8 mouse cellular contexts compared by ENCODE assay signal in the genomic region with DNA sequence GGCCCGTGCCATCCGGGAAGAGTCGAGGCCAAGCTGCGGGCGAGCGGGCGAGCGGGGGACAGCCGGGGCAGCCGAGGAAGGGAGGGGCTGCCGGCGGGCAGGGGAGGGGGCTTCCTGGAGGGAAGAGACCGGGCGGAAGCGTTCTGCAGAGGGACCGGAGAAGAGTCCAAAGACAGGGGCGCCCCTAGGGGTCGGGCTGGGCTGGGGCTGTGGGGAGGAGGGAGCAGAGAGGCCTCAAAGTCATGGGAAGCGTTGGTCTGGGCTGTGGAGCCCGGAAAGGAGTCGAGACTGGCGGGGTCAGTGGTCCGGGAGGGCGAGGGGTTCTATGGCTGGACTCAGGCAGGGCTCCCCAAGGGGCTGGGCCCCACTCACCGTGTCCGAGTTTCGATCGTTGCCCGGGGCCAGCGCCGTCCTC. TPM values are rescaled to one million over a fixed set of nuclear protein-coding genes. Genes with fewer than 3 reads are reported as not detected.
DNase-seq lines count a peak whose midpoint lies in the region; ATAC-seq and TF ChIP-seq lines count a peak whose summit lies in the region.

No protein-coding gene starts in this region.

- H3K9ac ChIP-seq in kidney, embryonic 15.5 days, result peak overlapping the region; percentile 95
- peak overlapping the region; percentile 87 for H3K9ac ChIP-seq in lung, postnatal 0 days (replicated peaks; ENCODE audit: low read depth)

- no peak for TF ChIP-seq EP300 in lung, postnatal 0 days (IDR thresholded peaks at IDR 0.05)

- H3K4me1 ChIP-seq in G1E (ENCODE audit: insufficient read depth, low read depth, low read length), result peaks cover 52% of the 10 kb centered on the region
- peaks cover 29% of the 10 kb centered on the region for H3K4me1 ChIP-seq in kidney, embryonic 15.5 days
- peaks cover 10% of the 10 kb centered on the region for H3K4me1 ChIP-seq in lung, postnatal 0 days (ENCODE audit: insufficient read depth, low read depth, low read length)

- peaks cover 12% of the 10 kb centered on the region for H3K27me3 ChIP-seq in G1E (ENCODE audit: insufficient read depth, low read length)
- no peaks in the 10 kb centered on the region for H3K27me3 ChIP-seq in kidney, embryonic 15.5 days
- no peaks in the 10 kb centered on the region for H3K27me3 ChIP-seq in lung, postnatal 0 days (replicated peaks; ENCODE audit: insufficient read depth, low read length)

- H3K4me2 ChIP-seq in kidney, embryonic 15.5 days, result peak overlapping the region; percentile 94
- H3K4me2 ChIP-seq in lung, postnatal 0 days (replicated peaks; ENCODE audit: low read depth, low read length), result peak overlapping the region; percentile 89

- under 1% methylated on average over 30 of the region's 31 CpGs for WGBS in kidney, embryonic 15.5 days
- WGBS in lung, postnatal 0 days, result 0% methylated on average over 26 of the region's 31 CpGs

- peak overlapping the region; percentile 81 for H3K4me3 ChIP-seq in G1E (ENCODE audit: low read depth, low read length)
- H3K4me3 ChIP-seq in kidney, embryonic 15.5 days (replicated peaks), result peak overlapping the region; percentile 84
- H3K4me3 ChIP-seq in lung, postnatal 0 days (ENCODE audit: low read depth, low read length), result peak overlapping the region; percentile 99

- DNase-seq in 3T3-L1 (ENCODE audit: low read depth, low spot score), result peak; percentile 55
- DNase-seq in G1E (ENCODE audit: low spot score), result peak; percentile 90
- DNase-seq in lung, postnatal 0 days (ENCODE audit: low spot score), result peak; percentile 83
- DNase-seq in ovary, adult 18-20 months (ENCODE audit: low spot score), result peak; percentile 40
- DNase-seq in thymus, postnatal 36 days, result peak; percentile 79 to 85

- H3K9me3 ChIP-seq in G1E (replicated peaks), result no peaks in the 10 kb centered on the region
- H3K9me3 ChIP-seq in kidney, embryonic 15.5 days (replicated peaks), result no peaks in the 10 kb centered on the region
- H3K9me3 ChIP-seq in lung, postnatal 0 days (ENCODE audit: low read length), result no peaks in the 10 kb centered on the region

- ATAC-seq in G1E (ENCODE audit: extremely low read depth, insufficient number of reproducible peaks, low FRiP score, poor library complexity, severe bottlenecking), result peak; percentile 25; the same call in 1 of the 2 replicates
- ATAC-seq in common myeloid progenitor, adult 5-6 weeks (replicated peaks; ENCODE audit: low read depth, poor library complexity, severe bottlenecking), result peak; percentile 57
- ATAC-seq in granulocyte monocyte progenitor cell, adult 5-6 weeks (replicated peaks; ENCODE audit: poor library complexity, severe bottlenecking), result peak; percentile 60
- ATAC-seq in kidney, embryonic 15.5 days (replicated peaks; ENCODE audit: low FRiP score), result peak; percentile 83
- peak; percentile 78 for ATAC-seq in lung, postnatal 0 days

- TF ChIP-seq CTCF in G1E (IDR thresholded peaks at IDR 0.05; ENCODE audit: low read depth, low read length), result no peak
- TF ChIP-seq CTCF in lung, postnatal 0 days (IDR thresholded peaks at IDR 0.05), result peak; percentile 61

- peaks cover 34% of the 10 kb centered on the region for H3K36me3 ChIP-seq in G1E (replicated peaks)
- H3K36me3 ChIP-seq in kidney, embryonic 15.5 days, result no peaks in the 10 kb centered on the region; the same call in 1 of the 2 replicates
- H3K36me3 ChIP-seq in lung, postnatal 0 days (ENCODE audit: insufficient read depth, low read length), result no peaks in the 10 kb centered on the region

- peak overlapping the region; percentile 83 for H3K27ac ChIP-seq in kidney, embryonic 15.5 days
- peak overlapping the region; percentile 83 for H3K27ac ChIP-seq in lung, postnatal 0 days (ENCODE audit: low read length)

RNA-seq across cellular contexts. Expression of a gene that starts 0.5 kb away (rescaled TPM):
- total RNA-seq in G1E (2014; fragmentation: Nextera tagmentation) (17.8 and 21.3 TPM in 2 replicates), G1E (2017) (2.7 and 4.3 TPM in 2 replicates)
- 34.7 and 46.5 TPM in 2 replicates for polyA plus RNA-seq in G1E (2012)
- 4.6 and 7.7 TPM in 2 replicates for total RNA-seq in common myeloid progenitor, adult 5-6 weeks (2017)
- total RNA-seq in granulocyte monocyte progenitor cell, adult 5-6 weeks (2014; fragmentation: Nextera tagmentation), result 9.1 and 10.8 TPM in 2 replicates
- total RNA-seq in granulocyte monocyte progenitor cell, adult 5-6 weeks (2017), result 2.5 and 3.8 TPM in 2 replicates
- polyA plus RNA-seq in kidney, embryonic 15.5 days (2015; fragmentation: Nextera tagmentation; extraction: Ambion mirVana), result 6.6 and 9.4 TPM in 2 replicates
- 7.4 and 7.9 TPM in 2 replicates for polyA plus RNA-seq in lung, postnatal 0 days (2015; fragmentation: Nextera tagmentation; extraction: Ambion mirVana)

RNA-seq across cellular contexts. Expression of a gene that starts 5.1 kb away (rescaled TPM):
- total RNA-seq in G1E (2014; fragmentation: Nextera tagmentation), result not detected in 2 replicates
- not detected in 2 replicates for total RNA-seq in G1E (2017)
- polyA plus RNA-seq in G1E (2012), result 0.02 TPM in 1 of 2 replicates, not detected in the other
- total RNA-seq in common myeloid progenitor, adult 5-6 weeks (2017), result 3.1 and 4.2 TPM in 2 replicates
- total RNA-seq in granulocyte monocyte progenitor cell, adult 5-6 weeks (2014; fragmentation: Nextera tagmentation), result 1.0 and 2.5 TPM in 2 replicates
- 0.95 TPM in 1 of 2 replicates, not detected in the other for total RNA-seq in granulocyte monocyte progenitor cell, adult 5-6 weeks (2017)
- polyA plus RNA-seq in kidney, embryonic 15.5 days (2015; fragmentation: Nextera tagmentation; extraction: Ambion mirVana), result 3.0 TPM in 2 replicates
- polyA plus RNA-seq in lung, postnatal 0 days (2015; fragmentation: Nextera tagmentation; extraction: Ambion mirVana), result 1.1 and 1.4 TPM in 2 replicates

RNA-seq across cellular contexts. Expression of a gene that starts 50.1 kb away (rescaled TPM):
- 4.6 and 5.2 TPM in 2 replicates for total RNA-seq in G1E (2014; fragmentation: Nextera tagmentation)
- total RNA-seq in G1E (2017), result 4.2 and 5.2 TPM in 2 replicates
- polyA plus RNA-seq in G1E (2012), result 5.7 and 6.0 TPM in 2 replicates
- total RNA-seq in common myeloid progenitor, adult 5-6 weeks (2017), result 2.6 and 2.8 TPM in 2 replicates
- total RNA-seq in granulocyte monocyte progenitor cell, adult 5-6 weeks (2014; fragmentation: Nextera tagmentation), result 3.1 and 4.5 TPM in 2 replicates
- total RNA-seq in granulocyte monocyte progenitor cell, adult 5-6 weeks (2017), result 0.60 and 1.0 TPM in 2 replicates
- 2.3 and 2.6 TPM in 2 replicates for polyA plus RNA-seq in kidney, embryonic 15.5 days (2015; fragmentation: Nextera tagmentation; extraction: Ambion mirVana)
- polyA plus RNA-seq in lung, postnatal 0 days (2015; fragmentation: Nextera tagmentation; extraction: Ambion mirVana), result 2.6 and 3.0 TPM in 2 replicates

RNA-seq across cellular contexts. Expression of a gene that starts 50.1 kb away (rescaled TPM):
- 87.2 and 92.8 TPM in 2 replicates for total RNA-seq in G1E (2014; fragmentation: Nextera tagmentation)
- 141 and 200 TPM in 2 replicates for total RNA-seq in G1E (2017)
- polyA plus RNA-seq in G1E (2012), result 537 and 654 TPM in 2 replicates
- 33.6 and 43.7 TPM in 2 replicates for total RNA-seq in common myeloid progenitor, adult 5-6 weeks (2017)
- total RNA-seq in granulocyte monocyte progenitor cell, adult 5-6 weeks (2014; fragmentation: Nextera tagmentation), result 75.3 and 83.4 TPM in 2 replicates
- 28.2 and 30.6 TPM in 2 replicates for total RNA-seq in granulocyte monocyte progenitor cell, adult 5-6 weeks (2017)
- 76.2 and 81.2 TPM in 2 replicates for polyA plus RNA-seq in kidney, embryonic 15.5 days (2015; fragmentation: Nextera tagmentation; extraction: Ambion mirVana)
- 85.5 and 91.9 TPM in 2 replicates for polyA plus RNA-seq in lung, postnatal 0 days (2015; fragmentation: Nextera tagmentation; extraction: Ambion mirVana)

RNA-seq across cellular contexts. Expression of a gene that starts 53.5 kb away (rescaled TPM):
- total RNA-seq in G1E (2014; fragmentation: Nextera tagmentation) (not detected in 2 replicates), G1E (2017) (0.05 and 0.12 TPM in 2 replicates)
- not detected in 2 replicates for polyA plus RNA-seq in G1E (2012)
- total RNA-seq in common myeloid progenitor, adult 5-6 weeks (2017), result 1.5 and 3.6 TPM in 2 replicates
- total RNA-seq in granulocyte monocyte progenitor cell, adult 5-6 weeks (2014; fragmentation: Nextera tagmentation), result 0.85 TPM in 1 of 2 replicates, not detected in the other
- total RNA-seq in granulocyte monocyte progenitor cell, adult 5-6 weeks (2017), result 1.5 and 3.0 TPM in 2 replicates
- 22.6 and 58.1 TPM in 2 replicates for polyA plus RNA-seq in kidney, embryonic 15.5 days (2015; fragmentation: Nextera tagmentation; extraction: Ambion mirVana)
- polyA plus RNA-seq in lung, postnatal 0 days (2015; fragmentation: Nextera tagmentation; extraction: Ambion mirVana), result 34.0 and 42.4 TPM in 2 replicates

Comparison
In these comparisons a context has a peak if more than half of its experiments do, and no peak if none do; other contexts are left out.
1. Peak in every context shown above with its lines: DNase-seq, ATAC-seq, H3K4me3 ChIP-seq and H3K27ac ChIP-seq.
2. DNase-seq: peak in every context shown above with its lines; median percentile 90 in G1E; 83 in lung, postnatal 0 days; 82 in thymus, postnatal 36 days; 55 in 3T3-L1; 40 in ovary, adult 18-20 months.
3. ATAC-seq: peak in every context shown above with its lines; median percentile 83 in kidney, embryonic 15.5 days; 78 in lung, postnatal 0 days; 60 in granulocyte monocyte progenitor cell, adult 5-6 weeks; 57 in common myeloid progenitor, adult 5-6 weeks; 25 in G1E.